ENCODE assay signal across 23 mouse cellular contexts in the genomic region with DNA sequence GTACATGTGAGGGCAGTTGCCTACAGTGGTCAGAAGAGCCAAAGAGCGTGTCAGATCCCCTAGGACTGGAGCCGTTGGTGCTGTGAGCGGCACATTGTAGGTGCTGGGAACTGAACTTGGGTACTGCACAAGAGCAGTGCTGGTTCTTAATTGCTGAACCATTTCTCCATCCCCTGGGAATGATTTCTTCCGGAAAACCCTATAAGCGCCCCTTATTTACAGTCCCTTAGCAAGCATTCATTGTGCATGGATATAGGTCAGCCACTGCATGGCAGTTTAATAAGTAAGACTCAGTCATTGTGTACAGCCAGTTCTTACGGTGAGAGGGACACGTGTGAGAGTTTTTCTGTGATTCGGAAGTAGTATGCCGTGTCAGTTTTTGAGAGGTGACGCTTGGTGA. TPM values are rescaled to one million over a fixed set of nuclear protein-coding genes. Genes with fewer than 3 reads are reported as not detected.
DNase-seq lines count a peak whose midpoint lies in the region; ATAC-seq and TF ChIP-seq lines count a peak whose summit lies in the region.
"Had no signal": no experiment of that assay in that cellular context is flagged by ENCODE, and none has a peak within 500 bp of the region (broad histone marks: within the 10 kb centered on the region; RNA-seq: fewer than 3 reads in every experiment).

No protein-coding gene starts in this region.

- H3K27ac ChIP-seq in gastrocnemius, adult 2 months, result no peak overlapping the region
- no peak overlapping the region for H3K27ac ChIP-seq in liver, embryonic 14.5 days
- H3K27ac ChIP-seq in neural tube, embryonic 13.5 days (replicated peaks), result no peak overlapping the region
- no peak overlapping the region for H3K27ac ChIP-seq in neural tube, embryonic 15.5 days (replicated peaks)
- no peak overlapping the region for H3K27ac ChIP-seq in kidney, embryonic 16.5 days (ENCODE audit: low read length)
- H3K27ac ChIP-seq: hindbrain, embryonic 10.5 days; hindbrain, postnatal 0 days; macrophage had no signal

- no peaks in the 10 kb centered on the region for H3K36me3 ChIP-seq in liver, embryonic 14.5 days (replicated peaks; ENCODE audit: control insufficient read depth, insufficient read depth, low read depth)
- H3K36me3 ChIP-seq in neural tube, embryonic 13.5 days, result no peaks in the 10 kb centered on the region
- no peaks in the 10 kb centered on the region for H3K36me3 ChIP-seq in neural tube, embryonic 15.5 days
- no peaks in the 10 kb centered on the region for H3K36me3 ChIP-seq in kidney, embryonic 16.5 days (ENCODE audit: insufficient read depth, low read length)
- H3K36me3 ChIP-seq: hindbrain, embryonic 10.5 days had no signal

- no peak for TF ChIP-seq EP300 in liver, embryonic 14.5 days (IDR thresholded peaks at IDR 0.05; ENCODE audit: low read depth)

- 83% methylated on average over 10 of the region's 10 CpGs for WGBS in liver, embryonic 14.5 days (ENCODE audit: insufficient replicate concordance)
- 89% methylated on average over 10 of the region's 10 CpGs for WGBS in neural tube, embryonic 13.5 days
- WGBS in neural tube, embryonic 15.5 days, result 85% methylated on average over 10 of the region's 10 CpGs
- WGBS in kidney, embryonic 16.5 days, result 92% methylated on average over 10 of the region's 10 CpGs

- peak overlapping the region; percentile 85; the same call in 1 of the 2 replicates for H3K4me3 ChIP-seq in gastrocnemius, adult 2 months
- no peak overlapping the region for H3K4me3 ChIP-seq in liver, embryonic 14.5 days (ENCODE audit: insufficient read depth in 1 of 2, low read depth in 2 of 2, low read length in 2 of 2)
- no peak overlapping the region for H3K4me3 ChIP-seq in neural tube, embryonic 13.5 days
- H3K4me3 ChIP-seq in neural tube, embryonic 15.5 days (replicated peaks), result no peak overlapping the region
- H3K4me3 ChIP-seq in kidney, embryonic 16.5 days (ENCODE audit: low read length), result no peak overlapping the region

- ATAC-seq in liver, embryonic 14.5 days (ENCODE audit: insufficient read depth), result no peak
- no peak for ATAC-seq in neural tube, embryonic 13.5 days (ENCODE audit: low read depth)
- no peak for ATAC-seq in neural tube, embryonic 15.5 days (ENCODE audit: low FRiP score)
- ATAC-seq in kidney, embryonic 16.5 days (ENCODE audit: low FRiP score, low TSS enrichment), result no peak
- ATAC-seq: forebrain, postnatal 0 days; hindbrain, postnatal 0 days; intestine, embryonic 16.5 days; Patski had no signal

- H3K27me3 ChIP-seq in liver, embryonic 14.5 days (ENCODE audit: control insufficient read depth, insufficient read depth, low read length), result no peaks in the 10 kb centered on the region
- H3K27me3 ChIP-seq in neural tube, embryonic 13.5 days, result no peaks in the 10 kb centered on the region
- H3K27me3 ChIP-seq in neural tube, embryonic 15.5 days (replicated peaks), result no peaks in the 10 kb centered on the region
- H3K27me3 ChIP-seq in kidney, embryonic 16.5 days (ENCODE audit: insufficient read depth, low read length), result no peaks in the 10 kb centered on the region
- H3K27me3 ChIP-seq: Patski had no signal

- no peak for TF ChIP-seq CTCF in gastrocnemius, adult 2 months (IDR thresholded peaks at IDR 0.05)
- no peak for TF ChIP-seq CTCF in liver, embryonic 14.5 days (IDR thresholded peaks at IDR 0.05; ENCODE audit: low read depth)

- intact Hi-C loops in gastrocnemius, adult 2 months (cut with DNase I), result loop anchor here (10.0 kb wide), 1 partner anchor 226 kb away; no protein-coding TSS in a partner anchor

- H3K4me2 ChIP-seq in liver, embryonic 14.5 days (ENCODE audit: low read depth), result peak overlapping the region; percentile 87; the same call in 1 of the 2 replicates
- H3K4me2 ChIP-seq in neural tube, embryonic 13.5 days, result peak overlapping the region; percentile 88; the same call in 1 of the 2 replicates
- no peak overlapping the region for H3K4me2 ChIP-seq in neural tube, embryonic 15.5 days
- no peak overlapping the region for H3K4me2 ChIP-seq in kidney, embryonic 16.5 days (replicated peaks; ENCODE audit: low read depth, low read length)

- H3K9me3 ChIP-seq in liver, embryonic 14.5 days (ENCODE audit: control insufficient read depth, low read length), result no peaks in the 10 kb centered on the region
- no peaks in the 10 kb centered on the region for H3K9me3 ChIP-seq in neural tube, embryonic 13.5 days
- no peaks in the 10 kb centered on the region for H3K9me3 ChIP-seq in neural tube, embryonic 15.5 days (replicated peaks)
- no peaks in the 10 kb centered on the region for H3K9me3 ChIP-seq in kidney, embryonic 16.5 days (ENCODE audit: low read length)
- H3K9me3 ChIP-seq: G1E; hindbrain, embryonic 10.5 days had no signal

- DNase-seq in gastrocnemius, adult 2 months, result no peak
- no peak for DNase-seq in gastrocnemius, adult 8-10 months (ENCODE audit: low spot score in 2 of 2)
- no peak for DNase-seq in liver, embryonic 14.5 days (ENCODE audit: low read depth in 3 of 3, low spot score in 3 of 3)
- no peak for DNase-seq in liver
- DNase-seq in retina, embryonic 14.5 days (ENCODE audit: low spot score), result peak; percentile 12
- DNase-seq: adrenal gland, postnatal 36 days; forebrain, postnatal 0 days; heart, postnatal 10 days; kidney, adult 9 months; kidney, postnatal 25 days; layer of hippocampus, postnatal 36 days; lung, adult 2 months; right cerebral cortex, postnatal 25 days; thymus, postnatal 25 days had no signal

- no peak overlapping the region for H3K9ac ChIP-seq in liver, embryonic 14.5 days (replicated peaks)
- no peak overlapping the region for H3K9ac ChIP-seq in neural tube, embryonic 13.5 days
- no peak overlapping the region for H3K9ac ChIP-seq in neural tube, embryonic 15.5 days (replicated peaks)
- H3K9ac ChIP-seq in kidney, embryonic 16.5 days (replicated peaks; ENCODE audit: low read length), result no peak overlapping the region
- H3K9ac ChIP-seq: forebrain, postnatal 0 days had no signal

- peaks cover 5 to 7% of the 10 kb centered on the region in 2 experiments; a peak in 3 of 4 replicates for H3K4me1 ChIP-seq in liver, embryonic 14.5 days (replicated peaks; ENCODE audit: control insufficient read depth in 2 of 2, insufficient read depth in 2 of 2, low read length in 1 of 2)
- H3K4me1 ChIP-seq in neural tube, embryonic 13.5 days (replicated peaks), result peaks cover 20% of the 10 kb centered on the region
- H3K4me1 ChIP-seq in neural tube, embryonic 15.5 days, result peaks cover 17% of the 10 kb centered on the region
- peaks cover 9% of the 10 kb centered on the region for H3K4me1 ChIP-seq in kidney, embryonic 16.5 days (ENCODE audit: insufficient read depth, low read length)

RNA-seq across cellular contexts. Expression of gene Mapkap1, which starts 1.8 kb away (rescaled TPM):
- 10 to 100 TPM; 55.1 to 69.0 TPM for total RNA-seq in gastrocnemius, adult 2 months (2021)
- total RNA-seq in gastrocnemius, adult 8-10 months (2022), result 10 to 100 TPM; 68.3 to 83.0 (median 78.6) TPM
- polyA plus RNA-seq in liver, embryonic 14.5 days (2012; rRNA removed), result 11.9 and 14.9 TPM in 2 replicates
- 25.5 and 29.5 TPM in 2 replicates for polyA plus RNA-seq in liver, embryonic 14.5 days (2014; fragmentation: Nextera tagmentation; extraction: Ambion mirVana)
- 89.6 and 98.5 TPM in 2 replicates for polyA plus RNA-seq in neural tube, embryonic 13.5 days (2015; fragmentation: Nextera tagmentation; extraction: Ambion mirVana)
- 87.4 and 94.3 TPM in 2 replicates for polyA plus RNA-seq in neural tube, embryonic 15.5 days (2015; fragmentation: Nextera tagmentation; extraction: Ambion mirVana)
- polyA plus RNA-seq in kidney, embryonic 16.5 days (2015; fragmentation: Nextera tagmentation; extraction: Ambion mirVana), result 90.1 and 91.2 TPM in 2 replicates

RNA-seq across cellular contexts. Expression of gene Pbx3, which starts 35.4 kb away (rescaled TPM):
- 1 to 10 TPM; 2.3 TPM for total RNA-seq in gastrocnemius, adult 2 months (2021)
- total RNA-seq in gastrocnemius, adult 8-10 months (2022), result 1 to 10 TPM; 1.3 to 1.9 (median 1.6) TPM
- 7.8 and 9.8 TPM in 2 replicates for polyA plus RNA-seq in liver, embryonic 14.5 days (2012; rRNA removed)
- polyA plus RNA-seq in liver, embryonic 14.5 days (2014; fragmentation: Nextera tagmentation; extraction: Ambion mirVana), result 7.7 and 9.7 TPM in 2 replicates
- 109 and 120 TPM in 2 replicates for polyA plus RNA-seq in neural tube, embryonic 13.5 days (2015; fragmentation: Nextera tagmentation; extraction: Ambion mirVana)
- polyA plus RNA-seq in neural tube, embryonic 15.5 days (2015; fragmentation: Nextera tagmentation; extraction: Ambion mirVana), result 88.1 and 118 TPM in 2 replicates
- polyA plus RNA-seq in kidney, embryonic 16.5 days (2015; fragmentation: Nextera tagmentation; extraction: Ambion mirVana), result 22.7 and 24.1 TPM in 2 replicates

Comparison
In these comparisons a context has a peak if more than half of its experiments do, and no peak if none do; other contexts are left out.
1. H3K4me2 ChIP-seq: peak in liver, embryonic 14.5 days (single experiment) and neural tube, embryonic 13.5 days (single experiment); none in neural tube, embryonic 15.5 days (single experiment) and kidney, embryonic 16.5 days (single experiment).